Mouse (Mus musculus) central nervous system, embryonic 14 days (tissue): ENCODE measurements around the gene Olfr859. TPM values are rescaled to one million over a fixed set of nuclear protein-coding genes. Genes with fewer than 3 reads are reported as not detected.

Experiments used
- polyA plus RNA-seq: library from polyadenylated mRNA; depleted of rRNA; stranded (reverse); fragments of >200 nt; gene quantifications from 2 replicates; pipeline ENCODE4 v1.2.3, GENCODE M21; 2012; rRNA removed

Olfr859 gene
- not detected in 2 replicates for polyA plus RNA-seq

GRCm38 (mm10) chr9:19804606-19805005 lies at the start of gene Olfr859:
TSS of gene Olfr859 (plus strand) at chr9:19804906.

GRCm38 (mm10) chr9:19779983-19780382 lies 24.7 kb upstream of the Olfr859 start, which contains the start of gene Olfr58:
TSS of gene Olfr58 (plus strand) at chr9:19780283.

GRCm38 (mm10) chr9:19849647-19850046 lies 44.9 kb downstream of the Olfr859 start, which contains the start of gene Olfr860:
TSS of gene Olfr860 (minus strand) at chr9:19849747.

Other genes starting within 250 kb of the Olfr859 start
- gene Olfr854, start 237.5 kb upstream of the Olfr859 start, polyA plus RNA-seq: not detected in 2 replicates
- gene Olfr855, start 222.3 kb upstream of the Olfr859 start, polyA plus RNA-seq: not detected in 2 replicates
- gene Zfp317, start 182.8 kb upstream of the Olfr859 start, polyA plus RNA-seq: 31.1 and 34.0 TPM in 2 replicates
- gene Olfr857, start 95.5 kb upstream of the Olfr859 start, polyA plus RNA-seq: 0.15 TPM in 1 of 2 replicates, not detected in the other
- gene Olfr58, start 24.6 kb upstream of the Olfr859 start, polyA plus RNA-seq: not detected in 2 replicates
- gene Olfr860, start 44.8 kb downstream of the Olfr859 start, polyA plus RNA-seq: not detected in 2 replicates
- not detected in 2 replicates for gene Olfr862, start 83.1 kb downstream of the Olfr859 start, polyA plus RNA-seq
- gene Olfr77, start 112.0 kb downstream of the Olfr859 start, polyA plus RNA-seq: not detected in 2 replicates
- not detected in 2 replicates for gene Olfr866, start 223.1 kb downstream of the Olfr859 start, polyA plus RNA-seq